Mouse (Mus musculus) kidney, postnatal 14 days (tissue): Measurements from ENCODE around the gene Map2k4.

ENCODE experiments used
- DNase-seq: peaks from one replicate; pipeline ENCODE4 v3.0.0; 2022; ENCODE audit warnings: mixed read lengths

Gene Map2k4

GRCm38 (mm10) chr11:65788154-65788553, at the start of gene Map2k4:
Map2k4 (minus strand) TSS chr11:65788297.
- peak; percentile 96 for DNase-seq

- DNase-seq: peak; percentile 34
These were observed 36.5 kb upstream of the Map2k4 start for GRCm38 (mm10) chr11:65824556-65824955.

GRCm38 (mm10) chr11:65820877-65821276, 32.8 kb upstream of the Map2k4 start:
- DNase-seq: peak; percentile 76

- DNase-seq: peak; percentile 26
These were observed 32.2 kb upstream of the Map2k4 start for GRCm38 (mm10) chr11:65820280-65820679.

GRCm38 (mm10) chr11:65818193-65818592, 30.1 kb upstream of the Map2k4 start:
- DNase-seq: no peak

- DNase-seq: no peak
These were observed 28.1 kb upstream of the Map2k4 start for GRCm38 (mm10) chr11:65816237-65816636.

GRCm38 (mm10) chr11:65814381-65814780, 26.3 kb upstream of the Map2k4 start:
- no peak for DNase-seq

GRCm38 (mm10) chr11:65812088-65812487, 24.0 kb upstream of the Map2k4 start:
- no peak for DNase-seq

GRCm38 (mm10) chr11:65807601-65808000, 19.5 kb upstream of the Map2k4 start:
- DNase-seq: no peak

GRCm38 (mm10) chr11:65806909-65807504, 18.9 kb upstream of the Map2k4 start, which contains the start of gene Zkscan6:
Zkscan6 (plus strand) TSS chr11:65807175.
- DNase-seq: peak; percentile 93

GRCm38 (mm10) chr11:65806321-65806904, 18.3 kb upstream of the Map2k4 start:
- peak; percentile 36 for DNase-seq

- no peak for DNase-seq
These were observed 13.8 kb upstream of the Map2k4 start for GRCm38 (mm10) chr11:65801899-65802298.

GRCm38 (mm10) chr11:65795896-65796295, 7.8 kb upstream of the Map2k4 start:
- DNase-seq: no peak

GRCm38 (mm10) chr11:65794428-65795219, 6.5 kb upstream of the Map2k4 start:
- DNase-seq: no peak

- DNase-seq: no peak
These were observed 511 bp downstream of the Map2k4 start for GRCm38 (mm10) chr11:65787421-65788151.

- DNase-seq: no peak
These were observed 1.9 kb downstream of the Map2k4 start for GRCm38 (mm10) chr11:65786160-65786559.

- DNase-seq: no peak
These were observed 6.5 kb downstream of the Map2k4 start for GRCm38 (mm10) chr11:65781596-65781995.

- DNase-seq: no peak
These were observed 8.5 kb downstream of the Map2k4 start for GRCm38 (mm10) chr11:65779578-65779977.

GRCm38 (mm10) chr11:65779066-65779465, 9.0 kb downstream of the Map2k4 start:
- peak; percentile 13 for DNase-seq

- DNase-seq: no peak
These were observed 10.3 kb downstream of the Map2k4 start for GRCm38 (mm10) chr11:65777810-65778209.

- no peak for DNase-seq
These were observed 11.0 kb downstream of the Map2k4 start for GRCm38 (mm10) chr11:65776906-65777611.

GRCm38 (mm10) chr11:65773946-65774656, 14.0 kb downstream of the Map2k4 start:
- no peak for DNase-seq
